Mouse (Mus musculus) C2C12 (cell line): ENCODE measurements around the gene Acly. TPM values are rescaled to one million over a fixed set of nuclear protein-coding genes. Genes with fewer than 3 reads are reported as not detected.

Experiments
- H3K27me3 ChIP-seq: one replicate; pipeline ENCODE4 v1.6.1; 2011; ENCODE audit not compliant: control insufficient read depth, insufficient read depth, insufficient read length
- H3K36me3 ChIP-seq: one replicate; pipeline ENCODE4 v1.6.1; 2011; ENCODE audit not compliant: control insufficient read depth, insufficient read depth
- H3K4me3 ChIP-seq: one replicate; pipeline ENCODE4 v1.5.1; 2011; ENCODE audit warnings: mild to moderate bottlenecking, control low read depth; ENCODE audit not compliant: poor library complexity, insufficient read depth, severe bottlenecking
- H3K79me2 ChIP-seq: one replicate; pipeline ENCODE4 v1.6.1; 2011; ENCODE audit not compliant: control insufficient read depth, insufficient read depth
- H3K79me3 ChIP-seq: one replicate; pipeline ENCODE4 v1.6.1; 2011; ENCODE audit warnings: low read depth, control low read depth
- H3ac ChIP-seq: one replicate; pipeline ENCODE3; 2011; ENCODE audit warnings: low read depth; ENCODE audit not compliant: control insufficient read depth, insufficient read length
- CEBPB ChIP-seq: IDR thresholded peaks from one replicate; pipeline ENCODE4 v1.6.1; 2011; ENCODE audit warnings: low read depth, mild to moderate bottlenecking, control low read depth, moderate library complexity
- CTCF ChIP-seq: IDR thresholded peaks from one replicate; pipeline ENCODE4 v1.5.1; 2011; ENCODE audit not compliant: control insufficient read depth, insufficient read depth, insufficient read length
- FOSL1 ChIP-seq: IDR thresholded peaks from one replicate; pipeline ENCODE4 v1.8.0; 2011; ENCODE audit warnings: mild to moderate bottlenecking, low read length; ENCODE audit not compliant: poor library complexity, insufficient read depth, severe bottlenecking
- MAX ChIP-seq: IDR thresholded peaks from one replicate; pipeline ENCODE4 v1.6.1; 2011; ENCODE audit warnings: mild to moderate bottlenecking, control low read depth
- MYOD1 ChIP-seq: IDR thresholded peaks from one replicate; pipeline ENCODE4 v1.6.1; 2011; ENCODE audit warnings: low read depth; ENCODE audit not compliant: control insufficient read depth, insufficient read length
- MYOG ChIP-seq: IDR thresholded peaks from one replicate; pipeline ENCODE4 v1.6.1; 2011; ENCODE audit not compliant: control insufficient read depth, insufficient read length; ENCODE audit errors: extremely low read depth
- USF1 ChIP-seq: IDR thresholded peaks from one replicate; pipeline ENCODE4 v1.6.1; 2011; ENCODE audit warnings: low read depth, mild to moderate bottlenecking, control low read depth, moderate library complexity
- polyA plus RNA-seq: library from polyadenylated mRNA; unstranded; fragments of >200 nt; fragmentation: generic; extraction: Trizol; gene quantifications from one replicate; pipeline ENCODE4 v1.2.1, GENCODE M21; 2012; ENCODE audit warnings: missing spikeins

The Acly gene
- polyA plus RNA-seq, 1 experiment: 86.6 TPM

DNA sequence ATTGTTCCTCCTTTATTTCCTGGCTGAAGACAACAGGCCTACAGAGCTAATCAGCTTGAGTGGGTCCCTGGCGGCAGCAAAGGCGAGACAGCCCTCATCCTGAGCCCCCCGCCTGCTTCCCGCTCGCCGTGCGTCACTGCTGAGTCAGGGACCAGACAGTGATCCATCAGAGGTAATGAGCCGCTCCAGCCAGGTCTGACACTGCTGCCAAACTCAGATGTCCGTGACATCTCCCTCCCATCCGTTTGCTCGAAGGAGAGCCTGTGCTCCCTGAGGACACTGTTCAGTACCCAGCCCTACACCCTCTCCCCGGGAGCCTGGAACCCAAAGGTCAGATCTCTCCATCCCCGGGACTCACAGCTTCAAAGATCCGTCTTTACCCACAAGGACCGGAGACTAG lies 7.0 kb downstream of the Acly start:
- no peak for TF ChIP-seq FOSL1
- TF ChIP-seq MYOD1: no peak
- TF ChIP-seq MAX: no peak
- TF ChIP-seq USF1: no peak
- no peak for TF ChIP-seq CTCF
- TF ChIP-seq CEBPB: no peak
- TF ChIP-seq MYOG: no peak

DNA sequence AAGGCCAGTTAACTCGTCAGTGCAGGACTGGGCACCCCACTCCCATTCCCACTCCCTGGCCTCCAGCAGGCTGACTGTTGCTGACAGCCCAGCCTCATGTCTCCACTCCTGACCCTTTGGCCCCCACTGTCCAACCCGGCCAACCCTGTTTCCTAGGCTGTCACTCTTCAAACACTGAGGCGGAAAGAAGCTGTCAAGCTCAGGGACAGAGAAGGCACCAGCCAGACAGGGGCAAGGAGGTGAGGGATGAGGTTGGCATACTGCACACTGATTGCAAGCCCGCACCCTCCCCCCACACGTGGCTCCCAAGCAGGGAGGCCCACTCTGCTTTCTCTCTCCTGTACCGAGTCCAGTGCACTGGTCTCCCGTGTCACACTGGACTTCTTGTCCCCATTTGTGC lies 8.6 kb downstream of the Acly start:
- H3K79me2 ChIP-seq: peaks cover 20% of the 10 kb centered on the region
- no peaks in the 10 kb centered on the region for H3K27me3 ChIP-seq
- H3K4me3 ChIP-seq: peak overlapping the region; percentile 2
- H3ac ChIP-seq: no peak overlapping the region
- H3K36me3 ChIP-seq: peaks cover 97% of the 10 kb centered on the region
- TF ChIP-seq MYOD1: no peak
- no peak for TF ChIP-seq CEBPB
- TF ChIP-seq MAX: no peak
- TF ChIP-seq FOSL1: no peak
- TF ChIP-seq USF1: no peak
- TF ChIP-seq CTCF: no peak
- no peak for TF ChIP-seq MYOG
- H3K79me3 ChIP-seq: peaks cover 2% of the 10 kb centered on the region

More for the DNA sequence above, 7.0 kb downstream of the Acly start:
- no peak overlapping the region for H3ac ChIP-seq
- H3K4me3 ChIP-seq: no peak overlapping the region
- peaks cover 81% of the 10 kb centered on the region for H3K36me3 ChIP-seq
- no peaks in the 10 kb centered on the region for H3K27me3 ChIP-seq
- peaks cover 15% of the 10 kb centered on the region for H3K79me3 ChIP-seq
- peaks cover 37% of the 10 kb centered on the region for H3K79me2 ChIP-seq

DNA sequence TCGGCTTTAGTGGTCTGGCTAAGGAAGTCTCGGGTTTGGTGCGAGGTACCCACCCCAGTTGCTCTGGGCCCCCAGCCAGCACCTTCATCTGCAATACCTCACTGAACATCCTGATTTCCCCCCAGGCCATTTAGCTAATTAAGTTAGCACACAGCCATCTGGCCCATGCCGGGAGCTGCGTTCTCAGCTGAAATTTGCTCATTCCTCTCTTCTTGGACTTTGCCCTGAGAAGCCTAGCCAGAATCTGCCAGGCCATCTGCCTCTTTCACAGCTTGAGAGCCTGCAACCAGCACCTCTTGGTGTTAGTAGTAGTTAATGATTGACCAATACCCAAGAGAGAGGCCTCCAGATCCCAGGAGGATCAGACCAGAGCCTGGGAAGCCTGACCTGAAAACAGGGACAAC lies 9.6 kb downstream of the Acly start:
- peaks cover 99% of the 10 kb centered on the region for H3K36me3 ChIP-seq
- TF ChIP-seq MAX: no peak
- TF ChIP-seq USF1: no peak
- TF ChIP-seq FOSL1: no peak
- no peak for TF ChIP-seq MYOG
- no peak for TF ChIP-seq CTCF
- TF ChIP-seq MYOD1: no peak
- TF ChIP-seq CEBPB: no peak
- H3ac ChIP-seq: no peak overlapping the region
- peaks cover 11% of the 10 kb centered on the region for H3K79me2 ChIP-seq
- peaks cover 2% of the 10 kb centered on the region for H3K79me3 ChIP-seq
- H3K4me3 ChIP-seq: no peak overlapping the region
- H3K27me3 ChIP-seq: no peaks in the 10 kb centered on the region

DNA sequence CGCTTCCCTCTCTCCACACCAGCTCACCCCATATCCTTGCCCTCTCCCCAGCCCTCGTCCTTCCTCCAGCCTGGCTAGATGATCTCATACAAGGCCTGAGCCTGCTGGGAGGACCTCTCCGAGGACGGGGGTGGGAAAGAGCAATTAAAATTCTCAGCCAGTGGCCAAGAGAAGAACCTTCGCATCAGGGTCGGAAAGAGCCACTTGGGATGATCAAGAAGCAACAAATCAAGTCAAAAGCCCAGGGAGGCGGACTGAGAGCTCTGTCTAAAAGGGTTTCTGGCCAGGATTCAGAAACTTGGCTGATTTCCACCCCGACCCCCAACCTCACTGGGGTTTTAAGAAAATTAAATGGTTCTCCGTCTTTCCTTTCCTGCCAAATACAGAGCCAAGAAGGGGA lies 11.5 kb downstream of the Acly start:
- peaks cover 2% of the 10 kb centered on the region for H3K79me3 ChIP-seq
- peaks cover 99% of the 10 kb centered on the region for H3K36me3 ChIP-seq
- H3ac ChIP-seq: no peak overlapping the region
- H3K27me3 ChIP-seq: no peaks in the 10 kb centered on the region
- H3K79me2 ChIP-seq: peaks cover 7% of the 10 kb centered on the region
- H3K4me3 ChIP-seq: no peak overlapping the region
- TF ChIP-seq USF1: no peak
- no peak for TF ChIP-seq MYOG
- no peak for TF ChIP-seq FOSL1
- TF ChIP-seq MAX: no peak
- TF ChIP-seq MYOD1: no peak
- no peak for TF ChIP-seq CTCF
- no peak for TF ChIP-seq CEBPB

DNA sequence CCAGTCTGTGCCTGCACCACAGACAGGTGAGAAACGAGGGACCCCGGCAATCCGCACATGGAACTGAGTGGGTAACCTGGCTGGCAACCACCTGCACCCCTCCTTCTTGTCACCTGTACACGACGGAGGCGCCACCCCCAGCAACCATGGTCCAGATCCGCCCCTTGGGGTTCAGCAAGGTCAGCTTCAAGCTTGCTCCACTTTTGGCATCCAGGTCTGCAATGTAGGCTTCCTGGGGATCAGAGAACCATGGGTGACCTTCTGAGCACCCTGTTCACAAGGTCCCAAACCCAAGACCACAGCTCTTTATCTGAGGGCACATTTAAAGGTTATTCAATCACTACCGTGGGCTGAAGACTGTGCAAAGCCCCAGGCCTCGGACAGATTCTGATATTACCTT lies 12.0 kb downstream of the Acly start:
- Histone ChIP-seq H3K79me2 (peaks cover 7% of the 10 kb centered on the region), H3K79me3 (peaks cover 2% of the 10 kb centered on the region), H3K27me3 (no peaks in the 10 kb centered on the region), H3K4me3 (no peak overlapping the region), H3ac (no peak overlapping the region), H3K36me3 (peaks cover 99% of the 10 kb centered on the region)
- TF ChIP-seq CEBPB: no peak
- TF ChIP-seq USF1: no peak
- no peak for TF ChIP-seq FOSL1
- no peak for TF ChIP-seq MYOD1
- TF ChIP-seq MYOG: no peak
- TF ChIP-seq CTCF: no peak
- TF ChIP-seq MAX: no peak

DNA sequence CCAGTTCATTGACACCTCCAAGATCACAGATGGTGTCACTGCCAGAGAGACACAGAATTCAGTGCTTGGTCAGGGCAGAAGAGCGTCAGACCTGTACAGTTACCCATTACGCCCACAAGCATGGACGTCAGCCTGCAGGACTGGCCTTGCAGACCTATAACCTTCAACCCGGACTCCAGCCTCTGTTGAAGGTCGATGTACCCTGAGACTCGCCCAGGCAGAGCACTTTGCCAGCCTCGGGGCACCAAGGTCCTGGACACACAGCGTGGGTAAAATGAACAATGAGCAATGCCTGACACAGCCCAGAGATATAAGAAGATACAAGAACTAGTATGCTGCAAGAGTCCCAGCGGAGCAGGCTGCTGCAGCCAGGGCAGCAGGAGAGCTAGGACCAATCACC lies 12.7 kb downstream of the Acly start:
- Histone ChIP-seq H3K79me3 (peaks cover 2% of the 10 kb centered on the region), H3K4me3 (no peak overlapping the region), H3K27me3 (no peaks in the 10 kb centered on the region), H3ac (no peak overlapping the region), H3K36me3 (peaks cover 100% of the 10 kb centered on the region), H3K79me2 (peaks cover 7% of the 10 kb centered on the region)
- TF ChIP-seq CTCF (no peak), CEBPB (no peak), FOSL1 (no peak), MYOD1 (no peak), MYOG (no peak), MAX (no peak), USF1 (no peak)
